Mouse (Mus musculus) left cerebral cortex, adult 11 months (tissue): ENCODE measurements around the gene Dnah1.

ENCODE experiments used
- DNase-seq: peaks from one replicate; pipeline ENCODE4 v3.0.0; 2022; ENCODE audit warnings: low spot score

The Dnah1 gene

DNA sequence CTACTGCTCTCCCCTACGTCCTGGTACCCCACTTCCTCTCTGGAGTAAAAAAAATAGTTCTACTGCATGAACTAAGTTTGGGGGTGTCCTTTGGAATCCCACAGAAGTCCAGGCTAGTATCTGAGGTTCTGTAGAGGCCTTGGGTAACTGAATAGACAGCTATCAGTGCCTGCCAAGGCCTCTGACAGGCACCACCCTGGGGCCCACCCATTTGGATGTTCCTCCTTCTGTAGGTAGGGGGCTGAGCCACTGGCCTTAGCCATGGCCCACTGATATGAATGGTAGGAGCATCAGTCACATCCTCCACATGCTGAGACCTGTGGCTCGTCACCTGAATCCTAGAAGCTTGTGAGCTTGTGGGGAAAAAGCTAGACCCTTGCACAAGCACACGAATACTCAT is 5.9 kb downstream of the Dnah1 start:
- no peak for DNase-seq

GRCm38 (mm10) chr14:31316613-31317012 is 7.1 kb downstream of the Dnah1 start:
- DNase-seq: no peak

DNA sequence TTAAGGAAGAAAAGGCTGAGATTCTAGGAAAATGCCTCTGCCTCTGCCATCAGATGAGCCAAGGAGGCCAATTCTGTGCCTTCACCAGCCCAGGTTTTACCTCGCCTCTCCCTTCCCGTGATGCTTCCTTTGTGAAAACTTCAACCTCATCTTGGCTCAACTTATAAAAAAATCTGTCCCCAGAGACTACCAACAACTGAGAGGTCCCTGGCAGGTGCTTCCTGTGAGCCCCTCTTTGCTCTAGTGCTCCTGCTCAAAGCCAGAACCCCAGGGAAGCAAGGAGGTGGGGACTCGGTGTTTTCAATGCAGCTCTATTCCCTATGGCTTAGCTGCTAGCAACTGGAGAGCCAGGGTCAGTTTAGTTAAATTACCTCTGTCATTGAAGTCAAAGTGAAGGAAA is 10.5 kb downstream of the Dnah1 start:
- no peak for DNase-seq

- no peak for DNase-seq
These were observed 38.0 kb downstream of the Dnah1 start for GRCm38 (mm10) chr14:31285728-31286127.

DNA sequence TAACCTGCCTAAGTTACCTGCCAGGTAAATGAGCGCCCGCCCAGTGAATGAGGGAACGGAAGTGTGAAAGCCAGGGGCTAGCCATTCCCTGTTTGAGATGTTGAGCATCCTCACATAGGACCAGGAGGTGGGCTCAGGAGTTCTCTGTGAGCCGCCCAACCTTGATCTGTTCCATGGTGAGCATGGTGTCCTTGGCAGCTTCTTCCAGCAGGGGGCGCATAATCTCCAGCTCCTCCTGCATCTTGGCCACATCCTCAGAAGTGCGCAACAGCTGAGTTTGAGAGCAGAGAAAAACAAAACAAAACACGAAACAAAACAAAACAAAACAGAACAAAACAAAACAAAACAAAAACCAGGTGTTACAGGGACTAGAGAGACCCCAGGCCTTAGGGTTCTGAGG is 51.5 kb downstream of the Dnah1 start:
- peak; percentile 69 for DNase-seq

DNA sequence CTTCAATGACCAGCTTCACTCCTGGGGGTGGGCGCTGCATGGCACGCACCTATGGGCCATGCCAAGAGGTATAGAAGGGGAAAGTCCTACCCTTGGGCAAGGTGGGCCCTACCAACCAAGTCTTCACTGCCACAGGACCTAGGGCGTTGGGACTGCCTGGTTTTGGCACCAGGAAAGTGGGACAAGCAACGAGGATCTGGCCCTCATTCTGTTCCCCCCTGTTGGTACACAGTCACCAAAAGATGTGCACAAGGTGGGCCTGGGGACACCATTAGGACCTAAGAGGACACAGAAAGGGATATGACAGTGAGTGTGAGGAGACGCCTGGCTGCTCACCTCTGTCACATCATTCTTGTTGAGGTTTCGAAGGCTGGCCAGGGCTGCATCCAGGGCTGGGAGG is 52.6 kb downstream of the Dnah1 start:
- no peak for DNase-seq

GRCm38 (mm10) chr14:31269456-31270100 is 54.1 kb downstream of the Dnah1 start:
- peak; percentile 40 for DNase-seq

GRCm38 (mm10) chr14:31268301-31269001 is 55.2 kb downstream of the Dnah1 start:
- DNase-seq: peak; percentile 73

DNA sequence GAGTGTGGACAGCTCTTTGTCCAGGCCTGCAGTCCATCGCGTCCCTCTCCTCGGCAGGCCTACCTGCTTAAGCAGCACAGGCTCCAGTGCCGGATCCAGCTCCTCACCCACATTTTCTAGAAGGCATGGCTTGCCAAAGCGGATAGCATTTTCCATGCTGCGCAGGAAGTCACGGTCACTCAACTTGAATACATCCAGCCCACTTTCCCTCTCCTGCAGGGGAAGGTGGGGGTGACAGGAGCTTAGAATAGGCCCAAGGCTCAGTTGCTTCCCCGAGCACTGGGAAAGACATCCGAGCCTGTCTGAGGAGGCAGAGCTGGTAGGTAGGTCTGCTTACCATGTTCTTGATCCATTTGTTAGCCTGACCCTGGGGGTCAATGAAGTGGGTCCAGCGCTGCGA is 56.0 kb downstream of the Dnah1 start:
- DNase-seq: no peak

- no peak for DNase-seq
These were observed 62.8 kb downstream of the Dnah1 start for GRCm38 (mm10) chr14:31260932-31261331.

DNA sequence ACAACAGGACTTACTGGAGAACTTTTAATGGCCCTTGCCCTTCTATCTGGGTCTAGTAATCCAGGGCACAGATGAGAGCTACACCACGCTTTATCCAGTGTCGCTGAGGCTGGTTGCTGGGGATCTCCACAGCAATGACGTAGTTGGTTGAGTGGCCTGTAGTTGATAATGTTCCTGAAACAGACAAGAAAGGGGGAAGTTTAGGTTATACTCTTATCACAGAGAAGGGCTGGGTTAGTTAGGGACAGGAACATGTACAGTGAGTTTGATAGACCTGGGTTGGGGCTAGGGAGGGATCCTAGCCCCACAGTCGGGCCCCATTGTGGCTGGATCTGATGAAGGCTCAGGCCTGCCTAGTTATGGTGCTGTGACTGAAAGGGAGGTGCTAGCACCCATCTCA is 63.3 kb downstream of the Dnah1 start:
- no peak for DNase-seq

GRCm38 (mm10) chr14:31258476-31259050 is 65.1 kb downstream of the Dnah1 start:
- DNase-seq: no peak

GRCm38 (mm10) chr14:31252091-31252490 is 71.6 kb downstream of the Dnah1 start:
- no peak for DNase-seq

DNA sequence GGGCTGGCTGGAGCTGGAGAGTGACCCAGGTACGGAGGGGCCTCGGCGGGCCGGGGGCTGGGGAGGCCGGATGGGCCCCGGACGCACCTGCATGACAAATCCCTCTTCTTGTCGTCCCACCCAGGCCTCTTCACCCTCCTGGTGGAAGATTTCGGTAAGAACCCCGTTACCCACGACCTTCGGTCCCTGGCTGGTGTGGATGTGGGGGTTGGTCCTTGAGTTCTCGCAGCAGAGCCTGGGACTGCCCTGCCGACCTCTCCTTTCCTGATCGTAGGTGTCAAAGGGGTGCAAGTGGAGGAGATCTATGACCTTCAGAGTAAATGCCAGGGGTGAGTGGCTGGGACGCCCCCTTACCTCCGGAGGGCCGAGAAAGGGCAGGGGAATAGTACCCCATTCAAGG is 72.1 kb downstream of the Dnah1 start:
- DNase-seq: no peak

DNA sequence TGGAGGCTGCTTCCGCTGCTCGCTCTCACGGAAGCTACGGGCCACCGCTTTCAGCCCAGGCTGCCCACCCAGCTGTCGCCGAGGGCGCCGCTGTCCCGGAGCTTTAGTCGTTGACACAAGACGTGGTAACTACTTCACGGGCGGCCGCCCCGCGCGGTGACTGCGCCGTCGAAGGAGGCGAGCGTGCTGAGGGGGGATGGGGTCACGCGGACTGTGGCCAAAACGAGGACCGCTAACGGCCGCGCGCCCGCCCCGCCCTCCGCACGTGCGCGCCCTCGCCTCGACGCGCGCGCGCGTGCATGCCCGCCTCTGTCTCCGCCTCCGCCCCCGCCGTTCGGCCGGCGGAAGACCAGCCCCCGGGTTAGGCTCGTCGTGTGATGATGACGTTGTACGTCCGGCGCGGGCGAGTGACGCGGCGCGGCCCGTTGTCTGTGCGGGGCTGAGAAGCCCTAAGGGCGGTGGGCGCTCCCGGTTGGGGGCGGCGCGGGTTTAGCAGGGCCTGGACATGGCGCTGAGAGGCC is 72.6 kb downstream of the Dnah1 start, which contains the start of the genes Phf7 and Bap1:
Gene Phf7, minus strand, starts transcription at position 234 of the 521 bp plus-strand sequence.
Gene Bap1, plus strand, starts transcription at position 367 of the 521 bp plus-strand sequence.
- peak; percentile 90 for DNase-seq

DNA sequence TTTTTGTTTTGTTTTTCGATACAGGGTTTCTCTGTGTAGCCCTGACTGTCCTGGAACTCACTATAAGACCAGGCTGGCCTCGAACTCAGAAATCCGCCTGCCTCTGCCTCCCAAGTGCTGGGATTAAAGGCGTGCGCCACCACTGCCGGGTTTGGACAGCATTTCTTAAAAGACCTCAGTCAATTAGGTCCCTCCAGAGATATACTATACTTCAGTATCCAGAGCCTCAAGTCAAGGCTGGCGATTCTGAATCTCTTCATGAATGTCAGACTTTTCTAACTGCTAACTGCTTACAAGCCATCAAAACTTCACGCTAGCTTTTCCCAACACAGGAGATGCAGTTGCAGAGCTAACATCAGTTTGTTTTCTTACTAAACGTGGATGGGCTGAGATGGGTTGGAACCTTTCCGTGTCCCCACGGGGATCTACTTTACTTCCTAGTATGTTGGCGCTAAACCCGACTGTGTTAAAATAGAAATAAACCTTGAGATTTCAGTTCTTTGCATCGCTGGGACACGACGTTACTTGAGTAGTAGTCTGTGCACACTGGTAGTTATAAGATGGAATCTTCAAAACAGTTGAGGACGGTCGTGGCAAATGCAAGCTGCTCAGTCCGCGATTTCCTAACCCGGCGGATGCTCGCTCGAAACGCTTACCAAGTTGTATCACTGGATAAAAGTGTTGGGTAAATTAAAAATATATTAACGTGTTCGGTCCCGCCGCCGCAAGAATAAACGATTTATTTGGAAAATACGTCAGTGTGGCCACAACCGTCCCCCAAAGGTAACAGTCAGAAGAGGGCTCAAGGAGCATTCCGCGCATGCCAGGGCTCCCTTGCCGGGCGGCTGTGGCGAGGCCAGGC is 73.2 kb downstream of the Dnah1 start:
- no peak for DNase-seq

DNA sequence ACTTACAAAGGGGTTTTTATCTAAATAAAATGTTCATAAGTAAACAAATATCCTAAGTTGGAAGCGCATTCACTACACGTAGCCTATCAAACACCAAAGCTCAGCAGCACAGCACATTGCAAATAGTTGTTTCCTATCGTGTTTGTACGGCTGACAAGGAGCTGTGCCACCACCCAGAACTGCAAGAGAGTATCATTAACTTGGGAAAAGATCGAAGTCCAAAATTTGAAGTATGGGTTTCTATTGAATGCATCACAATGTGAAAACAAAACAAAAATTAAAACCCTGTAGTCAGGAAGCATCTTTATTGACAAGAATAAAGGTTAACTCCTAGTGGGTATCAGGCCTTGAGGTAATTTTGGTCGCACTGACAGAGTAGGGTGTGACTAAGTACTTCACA is 75.3 kb downstream of the Dnah1 start:
- DNase-seq: no peak

GRCm38 (mm10) chr14:31245946-31246345 is 77.8 kb downstream of the Dnah1 start:
- DNase-seq: no peak

- DNase-seq: no peak
These were observed 78.9 kb downstream of the Dnah1 start for GRCm38 (mm10) chr14:31244777-31245176.

GRCm38 (mm10) chr14:31240528-31240927 is 83.2 kb downstream of the Dnah1 start:
- DNase-seq: no peak

DNA sequence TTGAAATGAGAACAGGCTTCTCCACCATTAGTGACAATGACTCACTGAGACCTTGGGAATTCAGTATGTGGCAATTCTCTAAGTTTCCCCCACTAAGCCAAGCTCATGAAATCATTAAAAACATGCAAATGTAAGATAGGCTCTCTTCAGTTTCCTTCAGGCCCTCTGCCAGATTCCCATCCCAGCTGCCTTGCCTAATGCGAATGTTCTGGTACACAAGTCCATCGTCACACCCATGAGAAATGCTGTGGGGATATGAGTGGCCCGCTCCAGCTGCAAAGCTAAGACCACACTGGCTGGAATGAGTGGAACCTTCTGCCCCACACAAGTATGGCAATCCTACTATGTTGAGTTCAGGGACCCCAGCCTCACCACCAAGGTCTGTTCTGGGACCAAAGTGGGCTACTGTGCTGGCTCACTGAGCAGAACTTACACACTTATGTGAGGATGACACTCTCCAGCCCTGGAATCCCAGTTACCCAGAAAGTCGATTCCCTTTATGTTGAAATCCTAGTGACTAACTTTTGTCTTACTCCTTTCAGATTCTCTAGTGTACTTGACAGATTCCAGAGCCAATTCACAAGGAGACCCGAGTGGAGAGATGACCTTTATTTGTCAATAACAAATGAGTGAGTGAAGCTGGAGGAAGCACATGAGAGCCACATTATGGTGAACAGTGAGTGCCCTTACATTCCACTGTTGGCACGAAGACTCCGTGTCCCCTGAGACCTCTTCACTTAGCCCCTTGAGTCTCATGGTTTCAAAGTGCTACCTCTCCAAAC is 86.4 kb downstream of the Dnah1 start:
- DNase-seq: no peak
